Mouse (Mus musculus) kidney, adult 2 months (tissue): ENCODE results near the gene Tab1.

Experiments used
- CTCF ChIP-seq: fragments of 200-500 bp; conservative IDR thresholded peaks from 2 replicates; pipeline ENCODE4 v1.5.1; 2011; ENCODE audit warnings: low read depth, mild to moderate bottlenecking, control low read depth, low read length, moderate library complexity, mixed read lengths; ENCODE audit not compliant: insufficient read depth, insufficient read length
- POLR2A ChIP-seq: fragments of 200-500 bp; IDR thresholded peaks from one replicate; pipeline ENCODE4 v1.6.1; 2011; ENCODE audit warnings: low read depth, low read length, control low read depth

DNA sequence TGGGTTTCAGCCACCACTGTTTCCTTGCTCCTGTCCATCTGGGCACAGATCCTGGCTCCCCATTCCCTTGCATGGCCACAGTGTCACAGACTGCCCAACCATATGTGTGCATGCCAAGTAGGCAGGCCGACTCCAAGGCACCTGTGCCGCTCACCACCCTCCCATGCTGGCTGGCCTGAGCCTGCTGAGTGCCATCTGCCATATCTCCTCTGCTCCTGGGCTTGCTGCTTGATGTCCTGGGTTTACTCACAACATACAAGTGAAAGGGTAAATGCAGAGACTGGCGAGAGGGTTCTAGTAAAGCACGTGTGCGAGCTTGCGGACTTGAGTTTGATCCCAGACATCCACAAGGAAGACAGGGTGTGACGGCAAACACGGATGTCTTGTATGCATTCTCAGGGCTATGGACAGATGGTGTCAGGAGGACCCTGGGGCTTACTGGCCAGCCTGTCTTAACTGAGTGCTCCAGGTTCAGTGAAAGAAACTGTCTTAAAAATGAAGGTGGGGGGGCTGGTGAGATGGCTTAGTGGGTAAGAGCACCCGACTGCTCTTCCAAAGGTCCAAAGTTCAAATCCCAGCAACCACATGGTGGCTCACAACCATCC lies 11.1 kb upstream of the Tab1 start:
- TF ChIP-seq POLR2A, result no peak
- no peak for TF ChIP-seq CTCF
